Mouse (Mus musculus) limb, embryonic 14.5 days (tissue): ENCODE measurements around the gene Ica1. TPM values are rescaled to one million over a fixed set of nuclear protein-coding genes. Genes with fewer than 3 reads are reported as not detected.

ENCODE experiments used
- ATAC-seq: fragments of 200-750 bp; cut with Nextera tagmentation; 2 replicates; pipeline ENCODE4 v1.8.0; 2017; ENCODE audit warnings: low read depth, moderate number of reproducible peaks, moderate TSS enrichment; ENCODE audit not compliant: low FRiP score
- DNase-seq: peaks from one replicate; pipeline ENCODE4 v3.0.0-alpha.2; 2015; ENCODE audit warnings: low spot score
- H3K27ac ChIP-seq: fragments of 300-500 bp; sonication (generic); replicated peaks from 2 replicates; pipeline ENCODE4 v1.5.1; 2014; ENCODE audit warnings: low read depth, mild to moderate bottlenecking, low read length, moderate library complexity, mixed read lengths
- H3K27me3 ChIP-seq: fragments of 300-500 bp; sonication (generic); 2 replicates; pipeline ENCODE4 v1.6.1; 2014; ENCODE audit warnings: low read length, mixed read lengths; ENCODE audit not compliant: control insufficient read depth, insufficient read depth
- H3K36me3 ChIP-seq: fragments of 300-500 bp; sonication (generic); 2 replicates; pipeline ENCODE4 v1.6.1; 2014; ENCODE audit warnings: mild to moderate bottlenecking, low read length, moderate library complexity, mixed read lengths; ENCODE audit not compliant: control insufficient read depth, insufficient read depth
- H3K4me1 ChIP-seq: fragments of 300-500 bp; sonication (generic); 2 replicates; pipeline ENCODE4 v1.6.1; 2014; ENCODE audit warnings: antibody characterized with exemption, low read length, mixed read lengths; ENCODE audit not compliant: control insufficient read depth, insufficient read depth
- H3K4me2 ChIP-seq: fragments of 300-500 bp; sonication (generic); replicated peaks from 2 replicates; pipeline ENCODE4 v1.6.1; 2014; ENCODE audit warnings: low read depth, mild to moderate bottlenecking, low read length, moderate library complexity; ENCODE audit not compliant: severe bottlenecking
- H3K4me3 ChIP-seq: fragments of 300-500 bp; sonication (generic); replicated peaks from 2 replicates; pipeline ENCODE4 v1.5.1; 2014; ENCODE audit warnings: low read length
- H3K9ac ChIP-seq: fragments of 300-500 bp; sonication (generic); 2 replicates; pipeline ENCODE4 v1.6.1; 2014; ENCODE audit warnings: mild to moderate bottlenecking, low read depth, low read length, moderate library complexity; ENCODE audit not compliant: severe bottlenecking
- H3K9me3 ChIP-seq: fragments of 300-500 bp; sonication (generic); 2 replicates; pipeline ENCODE4 v1.6.1; 2016; ENCODE audit warnings: low read length; ENCODE audit not compliant: control insufficient read depth
- POLR2A ChIP-seq: fragments of 200-500 bp; IDR thresholded peaks from 2 replicates; pipeline ENCODE4 v1.8.0; 2012; ENCODE audit warnings: inconsistent platforms, mild to moderate bottlenecking, moderate library complexity, borderline replicate concordance; ENCODE audit not compliant: insufficient read depth, insufficient read length; ENCODE audit errors: extremely low read depth
- WGBS: fragments of 180-500 bp; shearing (Covaris S2); extraction: QIAGEN DNeasy Blood & Tissue Kit; methylation state at CpG from one replicate; pipeline ENCODE4 v1.1.7; 2014; 5-methylcytosine and 5-hydroxymethylcytosine counted together
- polyA plus RNA-seq, 2 experiments: library from polyadenylated mRNA; depleted of rRNA in 1 of 2; stranded (reverse) in 1 of 2; unstranded in 1 of 2; fragments of >200 nt; fragmentation: Nextera tagmentation in 1 of 2; extraction: Ambion mirVana in 1 of 2; gene quantifications; 2 replicates each; pipeline versions ENCODE4 v1.2.1 to v1.2.3; 2012 to 2014

Gene Ica1
- polyA plus RNA-seq, 2 experiments: 6.4 to 14.7 TPM

DNA sequence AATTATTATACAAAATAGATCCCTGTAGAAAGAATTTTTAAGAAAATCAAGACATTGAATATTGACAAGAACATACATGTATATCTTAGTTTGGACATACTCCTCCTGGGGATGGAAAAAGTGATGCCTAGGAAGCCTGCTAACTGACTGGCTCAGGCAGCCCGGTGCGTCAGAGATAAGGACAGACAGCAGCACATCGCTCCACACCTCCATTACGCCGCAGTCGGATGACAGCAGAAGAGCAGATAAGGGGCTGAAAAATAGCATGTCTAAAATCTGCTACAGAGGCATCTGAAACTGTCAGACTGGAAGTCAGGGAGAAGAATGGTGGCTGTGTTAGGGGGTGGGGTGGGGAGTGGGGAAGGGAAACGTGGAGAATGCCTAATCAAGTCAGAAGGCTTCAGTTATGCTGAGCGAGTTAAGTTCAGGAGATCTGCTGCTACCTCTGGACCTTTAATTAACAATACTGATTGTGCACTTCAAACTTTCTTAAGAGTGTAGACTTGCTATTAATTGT, 22.5 kb downstream of the Ica1 start:
- 74% methylated on average over 8 of the region's 8 CpGs for WGBS
- DNase-seq (no peak), ATAC-seq (no peak)
- Histone ChIP-seq H3K36me3 (no peaks in the 10 kb centered on the region), H3K27ac (no peak overlapping the region), H3K4me2 (no peak overlapping the region), H3K4me3 (no peak overlapping the region), H3K9me3 (no peaks in the 10 kb centered on the region), H3K9ac (no peak overlapping the region), H3K4me1 (no peaks in the 10 kb centered on the region), H3K27me3 (no peaks in the 10 kb centered on the region)
- TF ChIP-seq POLR2A: no peak

DNA sequence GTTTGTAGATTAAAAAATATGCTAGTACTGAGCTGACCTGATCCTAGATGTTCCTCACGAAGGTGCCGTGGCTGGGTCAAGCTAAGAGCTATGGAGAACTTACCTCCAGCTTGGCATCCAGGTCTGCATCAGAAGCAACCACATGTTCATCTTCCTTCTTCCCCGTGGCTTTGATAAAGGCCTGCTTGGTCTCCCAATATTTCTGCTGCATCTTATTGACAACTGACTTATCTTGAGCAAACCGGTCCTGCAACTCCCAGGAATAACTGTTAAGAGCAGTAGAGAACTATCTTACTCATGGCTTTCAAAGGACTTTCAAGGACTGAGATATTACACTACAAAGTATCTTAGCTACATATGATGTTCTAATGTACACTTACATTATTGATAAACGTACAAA, 23.8 kb downstream of the Ica1 start:
- TF ChIP-seq POLR2A: no peak
- 93% methylated on average over 5 of the region's 5 CpGs for WGBS
- ATAC-seq (no peak), DNase-seq (no peak)
- H3K9me3 ChIP-seq: no peaks in the 10 kb centered on the region
- no peak overlapping the region for H3K9ac ChIP-seq
- no peaks in the 10 kb centered on the region for H3K27me3 ChIP-seq
- H3K4me2 ChIP-seq: no peak overlapping the region
- no peak overlapping the region for H3K27ac ChIP-seq
- no peak overlapping the region for H3K4me3 ChIP-seq
- H3K4me1 ChIP-seq: no peaks in the 10 kb centered on the region
- H3K36me3 ChIP-seq: no peaks in the 10 kb centered on the region

GRCm38 (mm10) chr6:8753723-8754036, 24.6 kb downstream of the Ica1 start:
- no peaks in the 10 kb centered on the region for H3K27me3 ChIP-seq
- no peak overlapping the region for H3K4me2 ChIP-seq
- no peak overlapping the region for H3K27ac ChIP-seq
- no peak overlapping the region for H3K9ac ChIP-seq
- ATAC-seq (no peak), DNase-seq (no peak)
- no peaks in the 10 kb centered on the region for H3K36me3 ChIP-seq
- H3K4me1 ChIP-seq: no peaks in the 10 kb centered on the region
- H3K9me3 ChIP-seq: no peaks in the 10 kb centered on the region
- no peak overlapping the region for H3K4me3 ChIP-seq
- 85% methylated on average over 2 of the region's 2 CpGs for whole genome bisulfite sequencing
- no peak for TF ChIP-seq POLR2A

DNA sequence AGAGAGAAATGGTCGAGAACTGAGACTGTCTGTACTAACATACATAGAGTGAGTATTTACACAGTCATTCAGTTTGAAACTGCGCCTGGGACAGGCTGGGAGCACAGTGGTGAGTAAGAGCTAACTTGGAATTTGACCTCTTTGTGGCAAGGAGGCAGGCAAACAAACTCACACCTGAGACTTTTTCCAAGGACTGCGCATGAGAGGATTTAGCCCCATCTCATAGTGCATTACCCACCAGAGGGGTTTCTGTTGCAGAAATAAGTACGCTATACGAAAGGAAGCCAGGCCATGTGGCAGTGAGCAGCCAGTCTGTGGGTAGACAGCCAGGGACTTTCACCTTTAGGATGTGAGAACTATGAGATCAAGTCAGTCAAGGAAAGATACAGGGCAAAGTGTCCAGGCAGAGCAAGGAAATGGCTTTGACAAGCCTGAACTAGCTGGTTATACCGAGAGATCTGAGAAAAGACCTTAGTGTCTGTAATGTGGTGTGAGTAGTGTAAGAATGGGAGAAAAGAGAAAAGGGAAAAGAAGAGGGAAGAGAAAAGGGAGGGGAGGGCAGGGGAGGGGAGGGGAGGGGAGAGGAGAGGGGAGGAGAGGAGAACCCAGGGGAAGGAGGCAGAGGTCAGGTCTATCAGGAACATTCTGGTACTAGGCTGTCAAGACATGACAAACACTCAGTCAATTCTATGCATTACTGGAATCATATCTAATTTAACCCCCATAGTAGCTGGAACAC, 25.1 kb downstream of the Ica1 start:
- WGBS: 69% methylated on average over 6 of the region's 6 CpGs
- Histone ChIP-seq H3K9me3 (no peaks in the 10 kb centered on the region), H3K27me3 (no peaks in the 10 kb centered on the region), H3K27ac (no peak overlapping the region), H3K4me2 (no peak overlapping the region), H3K9ac (no peak overlapping the region), H3K4me1 (no peaks in the 10 kb centered on the region), H3K4me3 (no peak overlapping the region), H3K36me3 (no peaks in the 10 kb centered on the region)
- no peak for ATAC-seq
- no peak for TF ChIP-seq POLR2A
- DNase-seq: no peak

- WGBS: 48% methylated on average over 7 of the region's 7 CpGs
- no peak for ATAC-seq
Measured at GRCm38 (mm10) chr6:8744886-8745285, 33.4 kb downstream of the Ica1 start.

More at GRCm38 (mm10) chr6:8744886-8745285, 33.4 kb downstream of the Ica1 start:
- no peak overlapping the region for H3K9ac ChIP-seq
- no peak for DNase-seq
- TF ChIP-seq POLR2A: no peak
- H3K36me3 ChIP-seq: no peaks in the 10 kb centered on the region
- no peaks in the 10 kb centered on the region for H3K9me3 ChIP-seq
- no peak overlapping the region for H3K4me2 ChIP-seq
- H3K27ac ChIP-seq: no peak overlapping the region
- H3K27me3 ChIP-seq: no peaks in the 10 kb centered on the region
- H3K4me3 ChIP-seq: no peak overlapping the region
- H3K4me1 ChIP-seq: 0 out of 2 replicates have a peak, but pooled peaks cover 3% of the 10 kb centered on the region
